Mouse (Mus musculus) brain, adult 10 weeks (tissue): ENCODE results near the gene Zscan4-ps1. TPM values are rescaled to one million over a fixed set of nuclear protein-coding genes. Genes with fewer than 3 reads are reported as not detected.

Experiments used
- polyA plus RNA-seq: library from polyadenylated mRNA; stranded (reverse); fragments of 350-450 nt; fragmentation: Illumina TruSeq; extraction: RNeasy Lipid Tissue Mini Kit (QIAGEN cat#74804); gene quantifications from one replicate; pipeline ENCODE4 v1.2.3, GENCODE M21; 2015; ENCODE audit warnings: low read depth, low replicate concordance

Zscan4-ps1 gene
- polyA plus RNA-seq: not detected

GRCm38 (mm10) chr7:11069591-11069990, at the start of gene Zscan4-ps1:
TSS of gene Zscan4-ps1 (minus strand) at chr7:11069691.

Other genes with a start within 250 kb of the Zscan4-ps1 start
- gene Zscan4b, start 164.6 kb downstream of the Zscan4-ps1 start, polyA plus RNA-seq: not detected
- not detected for gene Zscan4c, start 63.9 kb downstream of the Zscan4-ps1 start, polyA plus RNA-seq
- not detected for gene Zscan4d, start 96.5 kb upstream of the Zscan4-ps1 start, polyA plus RNA-seq
- gene Zscan4e, start 241.0 kb upstream of the Zscan4-ps1 start, polyA plus RNA-seq: not detected